Mouse (Mus musculus) layer of hippocampus, postnatal 25 days (tissue): ENCODE results near the gene L3mbtl4. TPM values are rescaled to one million over a fixed set of nuclear protein-coding genes. Genes with fewer than 3 reads are reported as not detected.

ENCODE experiments used
- DNase-seq, 2 experiments: peaks; one replicate each; pipeline ENCODE4 v3.0.0; 2022; ENCODE audit warnings: mixed read lengths in 2 of 2, low spot score in 1 of 2; ENCODE audit errors: extremely low spot score in 1 of 2
- total RNA-seq, 2 experiments: library from RNA; stranded (reverse); gene quantifications; 2 replicates each; pipeline ENCODE4 v1.2.3; 2021

L3mbtl4 gene
- total RNA-seq, 2 experiments from 2014 or later: 0.54 to 0.73 TPM

DNA sequence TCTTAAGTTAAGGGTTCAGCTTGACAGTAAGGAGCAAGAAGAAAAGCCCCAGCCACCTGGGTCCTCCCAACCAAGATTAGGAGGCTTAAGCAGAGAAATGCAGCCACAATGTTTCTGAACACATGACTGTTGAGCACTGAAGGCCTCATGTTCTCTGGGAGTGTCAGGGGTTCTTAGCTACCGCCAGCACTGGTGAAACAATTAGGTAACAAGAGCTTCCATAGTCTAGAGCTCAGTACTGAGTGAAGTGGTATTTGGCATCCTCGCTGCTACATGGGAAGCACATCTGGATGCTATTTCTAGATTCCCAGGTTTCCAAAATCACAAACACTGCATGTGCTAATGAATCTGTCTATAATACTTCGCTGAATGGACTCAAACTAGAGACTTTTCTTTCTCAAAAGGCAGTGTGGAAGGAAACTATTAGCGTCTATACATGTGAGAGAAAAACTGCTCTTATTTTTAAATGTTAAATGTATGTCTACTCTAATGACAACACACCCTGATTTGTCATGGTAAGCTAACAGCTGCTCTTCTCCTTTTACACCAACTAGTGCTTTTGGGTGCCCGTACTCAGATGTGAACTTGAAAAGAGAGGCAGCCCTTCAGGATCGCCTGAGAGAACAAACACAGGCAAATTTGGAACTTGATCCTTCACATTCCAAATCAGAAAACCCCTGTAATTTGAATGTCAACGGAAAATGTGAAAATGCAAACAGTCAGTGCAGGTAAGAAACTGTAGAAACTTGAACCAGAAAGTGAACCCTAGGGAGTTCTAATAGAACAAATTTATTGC is 356.2 kb downstream of the L3mbtl4 start:
- DNase-seq: no peak

DNA sequence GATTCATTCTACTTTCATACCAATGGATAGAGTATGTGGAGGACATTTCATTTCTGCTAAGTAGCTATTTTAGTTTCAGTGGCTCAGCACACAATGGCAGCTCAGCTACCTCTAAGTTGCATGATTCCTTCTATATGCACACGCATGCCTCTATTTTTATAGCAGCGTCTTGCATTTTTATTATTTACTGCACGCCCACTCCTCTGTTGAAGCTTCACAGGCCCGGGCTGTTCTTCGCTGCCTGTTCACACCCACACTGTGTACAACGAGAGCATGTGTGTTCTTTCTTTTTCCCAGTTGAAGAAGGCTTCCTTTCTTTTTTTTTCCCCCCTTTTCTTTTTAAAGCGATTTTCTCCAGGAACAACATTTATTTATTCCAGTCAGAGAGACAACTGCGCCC is 357.8 kb downstream of the L3mbtl4 start:
- DNase-seq: no peak

DNA sequence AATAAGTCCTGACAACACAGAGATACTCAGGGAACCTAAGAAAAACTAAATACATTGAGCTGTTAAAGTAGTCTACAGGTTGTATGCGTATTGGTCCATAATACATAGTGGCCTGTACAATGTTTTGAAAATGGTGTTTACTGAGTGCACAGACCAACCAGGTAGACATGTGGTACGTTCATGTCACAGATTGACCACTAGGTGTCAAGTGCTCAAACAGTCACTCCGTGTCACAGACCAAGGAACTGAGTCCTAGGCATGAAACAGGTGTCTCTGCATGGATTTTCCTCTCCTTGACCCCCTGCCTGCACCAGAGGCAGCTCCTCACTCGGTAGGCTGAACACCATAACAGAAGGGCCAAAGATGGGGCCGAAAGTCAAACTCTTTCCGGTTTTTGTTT is 366.6 kb downstream of the L3mbtl4 start:
- DNase-seq: no peak

DNA sequence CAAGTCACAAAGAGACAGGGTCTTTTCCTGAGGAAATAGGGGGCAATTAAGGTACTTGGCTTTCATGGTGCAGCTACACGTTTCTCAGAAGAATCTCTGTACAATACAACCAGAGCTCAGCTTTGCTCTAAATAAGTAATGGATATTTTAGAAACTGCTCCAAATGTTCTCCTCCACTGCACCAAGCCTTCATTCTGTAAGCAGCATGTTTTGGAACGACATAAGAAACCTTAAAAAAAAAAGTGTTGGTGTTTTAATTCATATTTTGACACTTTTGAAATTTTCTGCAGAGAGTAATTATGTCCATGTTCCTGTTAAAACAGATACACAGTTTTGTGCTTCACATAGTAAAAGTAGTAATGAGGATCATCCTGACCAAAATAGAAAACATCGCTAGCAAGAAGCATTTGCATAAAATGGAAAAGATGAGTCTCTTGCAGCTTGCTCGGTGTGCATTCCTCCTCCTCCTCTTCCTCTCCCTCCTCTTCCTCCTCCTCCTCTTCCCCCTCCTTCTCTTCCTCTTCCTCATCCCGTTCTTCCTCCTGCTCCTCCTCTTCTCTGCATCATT is 369.0 kb downstream of the L3mbtl4 start:
- DNase-seq: no peak

DNA sequence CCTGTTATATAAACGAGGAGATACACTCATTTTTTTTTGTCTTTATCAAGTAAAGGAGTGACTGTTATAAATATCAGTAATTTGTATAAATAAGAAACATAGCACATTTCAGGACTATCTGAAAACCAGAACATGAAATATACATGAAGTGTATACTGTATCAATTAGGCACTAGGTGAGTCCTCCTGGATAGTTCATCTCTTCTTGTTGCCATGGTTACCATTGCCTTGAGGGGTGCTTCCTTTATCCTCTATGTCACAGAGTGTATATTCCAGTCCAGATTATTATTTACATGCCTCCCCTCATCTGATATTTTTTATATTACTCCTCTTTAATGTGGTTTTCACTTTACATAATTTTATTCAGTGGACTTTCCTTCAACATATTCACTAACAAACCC is 392.9 kb downstream of the L3mbtl4 start:
- DNase-seq: no peak

DNA sequence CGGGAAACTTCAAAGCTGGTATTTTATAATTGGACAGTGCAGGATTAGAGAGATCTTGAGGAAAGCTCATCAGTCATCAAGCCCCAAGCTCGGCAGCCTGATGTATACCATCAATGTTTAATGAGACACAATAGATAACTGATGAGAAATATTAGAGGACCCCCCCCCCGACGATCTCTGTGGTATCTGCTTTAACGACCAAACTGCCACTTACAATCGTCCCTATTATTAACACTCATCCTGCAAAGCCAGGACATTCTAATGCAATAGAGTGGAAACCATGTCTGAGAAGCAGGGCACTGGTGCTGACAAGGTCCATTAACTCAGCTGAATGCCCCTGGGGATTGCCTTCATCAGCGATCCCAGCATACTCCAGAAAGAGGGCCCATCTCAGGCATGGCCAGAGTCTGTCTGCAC is 398.5 kb downstream of the L3mbtl4 start:
- no peak for DNase-seq

DNA sequence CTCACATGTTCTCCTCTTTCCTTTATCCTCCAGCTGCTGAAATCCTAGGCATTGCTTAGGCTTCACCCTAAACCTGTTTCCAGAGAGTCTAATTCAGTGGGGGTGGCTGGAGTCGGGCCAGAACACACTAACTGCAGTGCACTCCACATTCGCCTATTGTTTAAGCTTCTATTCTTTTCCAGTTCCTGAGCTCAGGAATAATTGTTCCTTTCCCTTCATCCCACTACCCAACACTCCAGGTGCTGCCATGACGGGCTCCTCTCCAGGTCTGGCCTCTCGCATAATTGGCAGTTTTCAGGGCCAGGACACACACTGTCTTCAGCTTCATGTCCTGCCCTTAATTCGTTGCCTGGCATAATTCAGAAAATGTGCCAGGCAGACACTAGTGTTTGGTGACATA is 437.1 kb downstream of the L3mbtl4 start:
- peak in 1 of 2 experiments; percentile 5 for DNase-seq

DNA sequence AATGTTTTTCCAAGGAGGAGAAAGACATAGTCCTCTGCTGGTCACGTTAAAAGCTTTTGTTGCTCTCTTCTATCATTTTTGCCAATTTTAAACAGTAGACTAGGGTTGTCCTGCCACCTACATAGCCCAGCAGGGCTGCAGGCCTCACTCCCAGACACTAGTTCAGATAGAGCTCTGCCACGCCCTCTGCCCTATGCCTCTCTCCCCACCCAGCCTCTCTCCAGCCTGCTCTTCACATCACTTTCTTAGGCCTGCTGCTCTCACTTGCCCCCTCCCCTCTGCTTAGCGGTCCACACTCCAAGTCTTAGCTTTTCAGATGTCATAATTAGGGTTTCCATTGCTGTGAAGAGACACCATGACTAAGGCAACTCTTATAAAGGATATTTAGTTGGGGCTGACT is 437.8 kb downstream of the L3mbtl4 start:
- DNase-seq: no peak

DNA sequence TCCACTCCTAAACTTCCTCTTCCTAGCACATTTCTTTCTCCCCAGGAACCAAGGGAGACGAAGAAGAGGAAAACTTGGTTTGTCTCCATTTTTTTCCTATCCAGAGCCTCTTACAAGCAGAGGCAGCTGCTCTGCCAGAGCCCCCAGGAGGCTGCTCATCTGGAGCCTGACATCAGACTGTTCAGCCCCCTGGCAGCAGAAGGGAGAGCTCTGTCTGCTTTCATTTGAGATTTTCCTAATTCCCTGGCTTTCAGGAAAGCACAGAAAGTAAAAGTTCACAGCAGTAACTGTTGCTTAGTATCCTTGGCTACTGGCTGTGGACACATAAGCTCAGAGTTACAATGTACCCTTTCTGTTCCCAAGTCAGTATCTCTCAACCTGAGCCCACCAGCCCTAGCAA is 474.7 kb downstream of the L3mbtl4 start:
- DNase-seq: no peak

DNA sequence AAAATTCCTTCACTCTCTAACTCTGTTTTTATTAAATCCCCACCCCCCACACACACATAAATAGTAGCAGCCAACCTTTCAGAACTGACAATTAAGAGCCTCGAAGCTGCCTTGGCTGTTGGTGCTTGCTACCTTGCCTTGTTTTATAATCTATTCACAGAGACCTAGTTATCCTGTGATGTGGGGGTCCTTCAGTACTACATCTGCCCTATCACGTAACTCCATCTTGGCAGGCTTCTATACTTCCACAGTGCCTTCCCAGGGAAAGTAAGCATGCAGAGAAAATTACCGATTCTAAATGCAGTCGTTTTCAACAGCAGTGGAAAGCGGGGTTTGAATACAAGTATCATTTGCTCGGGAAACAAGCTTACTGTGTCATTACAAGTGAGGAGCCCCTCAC is 476.9 kb downstream of the L3mbtl4 start:
- no peak for DNase-seq

DNA sequence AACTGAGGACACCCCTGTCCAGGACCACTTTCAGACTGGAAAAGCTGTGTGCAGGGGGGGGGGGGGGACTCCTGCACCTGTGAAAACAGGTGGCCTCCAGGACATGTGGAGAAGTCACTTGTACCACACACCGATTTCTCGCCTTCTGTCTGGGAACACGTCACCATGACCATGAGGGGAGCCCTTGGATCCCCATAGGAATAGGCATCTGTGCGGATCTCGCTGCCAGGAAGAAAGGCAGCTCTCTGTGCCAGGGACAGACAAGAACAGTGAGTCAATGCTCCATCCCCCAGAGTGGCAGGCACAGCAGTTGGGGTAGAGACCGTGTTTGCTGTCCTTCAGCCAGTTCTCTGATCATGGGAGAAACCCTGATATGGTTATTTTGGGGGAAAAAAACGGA is 479.5 kb downstream of the L3mbtl4 start:
- DNase-seq: peak; percentile 21 to 24

DNA sequence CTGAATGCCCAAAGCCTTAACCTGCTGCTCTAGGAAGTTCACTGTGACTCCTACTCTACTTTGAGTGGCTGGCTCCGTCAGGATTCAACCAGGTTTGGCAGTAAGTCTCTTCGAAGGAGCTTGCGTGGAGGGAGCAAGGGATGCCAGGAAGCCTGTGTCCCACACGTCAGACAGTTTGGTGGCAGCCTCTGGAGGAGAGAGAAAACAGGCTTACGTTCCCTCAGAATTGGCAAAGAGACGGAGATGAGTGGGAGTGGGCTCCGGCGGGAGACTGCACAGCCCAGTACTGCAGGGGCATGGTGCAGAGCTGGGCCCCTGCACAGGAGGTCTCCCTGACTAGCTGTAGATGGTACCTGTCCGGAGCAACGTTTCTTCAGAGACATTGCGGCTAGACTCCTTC is 481.2 kb downstream of the L3mbtl4 start:
- no peak for DNase-seq

DNA sequence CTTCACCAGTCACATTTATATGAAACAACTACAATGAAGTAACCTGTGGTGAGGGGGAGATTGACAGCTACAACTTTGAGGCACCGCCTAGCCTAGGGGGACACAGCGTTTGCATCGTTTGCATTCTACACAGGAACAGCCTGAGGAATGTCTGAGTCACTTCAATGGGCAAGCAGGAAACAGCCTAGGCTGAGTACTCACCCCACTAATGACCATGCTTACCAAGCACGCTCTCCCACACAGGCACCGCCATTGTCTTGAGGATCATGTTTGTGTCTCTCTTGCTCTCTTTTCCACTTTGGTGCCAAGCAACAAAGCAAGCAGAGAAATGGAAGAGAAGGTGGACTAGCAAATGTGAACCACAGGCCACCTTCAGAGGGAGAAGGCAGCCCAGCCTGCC is 484.8 kb downstream of the L3mbtl4 start:
- no peak for DNase-seq

DNA sequence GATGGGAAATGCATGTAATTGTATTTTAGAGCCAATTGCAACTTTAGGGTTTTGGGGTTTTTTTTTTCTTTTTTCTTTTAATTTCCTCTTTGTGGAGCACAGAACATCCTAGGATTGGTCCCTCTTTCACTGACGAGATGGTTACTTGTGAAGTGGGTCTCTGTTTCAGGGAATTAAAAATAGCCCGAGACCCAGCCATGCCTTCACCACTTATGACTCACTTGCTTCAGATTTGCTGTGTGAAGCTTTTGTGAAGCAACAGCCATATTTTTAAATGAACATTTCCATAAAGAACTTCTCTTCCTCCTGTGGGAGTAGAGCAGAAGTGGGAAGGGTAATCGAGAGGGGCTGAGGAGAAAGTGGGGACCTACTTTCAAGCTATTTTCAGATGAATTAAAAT is 485.3 kb downstream of the L3mbtl4 start:
- DNase-seq: no peak

DNA sequence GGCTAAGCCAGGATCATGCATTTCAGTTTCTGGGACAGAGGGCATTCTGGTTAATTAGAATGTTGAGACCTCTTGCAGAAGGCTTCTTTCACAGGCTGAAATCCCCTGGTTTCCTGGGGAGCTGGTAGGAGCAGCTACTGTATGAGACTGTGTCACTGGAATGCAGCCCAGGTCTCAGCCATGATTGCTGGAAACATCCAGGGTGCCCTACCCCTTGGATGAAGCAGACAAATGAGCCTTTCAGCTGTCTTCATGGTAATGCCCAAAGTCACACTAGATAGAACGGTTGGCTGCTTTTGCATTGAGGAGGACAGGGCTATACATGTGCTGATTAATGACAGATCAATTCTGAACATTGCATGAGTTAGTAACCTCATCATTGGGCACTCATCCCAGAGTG is 486.4 kb downstream of the L3mbtl4 start:
- no peak for DNase-seq

DNA sequence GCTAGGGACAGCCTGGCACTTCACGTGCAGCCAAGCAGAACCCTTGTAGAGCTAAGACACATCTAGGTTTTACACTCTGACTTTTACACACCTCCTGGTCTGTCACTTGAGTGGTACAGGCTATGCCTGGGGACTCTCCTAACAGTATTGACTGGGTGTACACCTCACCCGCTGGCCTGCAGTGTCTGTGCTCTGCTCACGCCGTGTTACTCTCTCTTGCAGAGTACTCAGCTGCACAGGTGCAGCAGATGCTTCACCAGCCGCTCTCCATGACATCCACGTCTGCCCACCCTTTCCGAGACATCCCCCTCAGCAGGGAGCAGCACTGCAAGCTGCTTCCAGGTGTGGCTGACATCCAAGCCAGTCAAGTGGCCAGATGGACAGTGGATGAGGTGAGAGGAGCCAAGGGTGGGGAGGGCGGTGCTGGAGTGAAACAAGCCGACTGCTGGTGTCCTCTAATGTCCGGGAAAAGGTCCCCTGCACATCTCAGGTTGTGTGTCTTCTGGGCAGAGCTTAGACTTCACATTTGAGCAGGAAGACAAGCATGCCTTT is 490.8 kb downstream of the L3mbtl4 start:
- DNase-seq: no peak

DNA sequence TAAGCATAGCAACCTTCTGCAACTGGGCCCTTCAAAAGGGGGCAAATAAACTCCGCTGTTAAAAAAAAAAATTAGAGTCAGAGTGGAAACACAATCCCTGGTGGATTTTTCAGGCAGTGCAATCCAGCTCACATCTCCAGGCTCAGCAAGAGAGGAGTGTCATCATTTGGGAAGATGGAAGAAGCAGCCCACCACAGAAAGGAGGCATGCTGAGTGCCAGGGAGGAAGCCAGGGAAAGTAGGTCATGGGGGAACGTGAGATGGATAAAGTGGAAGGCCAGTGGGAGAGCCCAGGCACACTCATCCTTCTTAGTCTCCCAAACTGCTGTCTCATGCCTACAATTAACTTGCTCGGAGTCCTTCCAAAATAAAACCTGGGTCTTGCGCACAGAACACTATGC is 496.0 kb downstream of the L3mbtl4 start:
- no peak for DNase-seq

DNA sequence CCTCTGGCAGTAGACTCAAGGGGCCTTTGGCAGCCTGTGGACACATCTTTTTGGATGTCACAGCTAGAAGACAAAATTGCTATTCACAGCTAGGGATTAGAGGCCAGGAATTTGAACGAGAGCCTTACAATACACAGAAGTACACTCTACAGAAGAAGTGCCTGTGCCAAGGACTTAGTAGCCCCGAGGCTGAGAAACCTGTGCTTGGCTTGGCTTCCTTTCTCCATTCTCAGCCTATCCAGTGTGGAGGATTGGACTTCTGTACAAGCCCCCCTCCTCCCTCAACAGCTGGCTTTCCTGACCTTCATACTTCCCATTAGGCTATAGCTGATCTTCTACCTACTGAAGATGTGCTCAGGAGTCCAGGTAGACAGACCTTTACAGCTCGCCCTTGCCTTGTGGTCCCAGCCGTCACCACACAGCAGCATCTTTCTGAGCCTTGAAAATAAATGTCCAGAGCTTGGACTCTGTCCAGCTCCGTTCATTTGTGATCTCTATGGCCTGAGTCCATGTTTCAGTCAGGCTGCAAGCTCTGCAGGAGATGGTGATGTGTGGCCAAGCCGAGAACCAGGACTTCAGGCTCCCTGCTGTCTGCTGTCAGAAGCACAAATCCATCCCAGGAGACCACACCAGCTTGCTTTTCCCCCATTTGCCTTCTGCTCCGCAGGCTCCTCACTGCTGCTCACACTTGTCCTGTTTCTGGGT is 497.6 kb downstream of the L3mbtl4 start:
- no peak for DNase-seq

DNA sequence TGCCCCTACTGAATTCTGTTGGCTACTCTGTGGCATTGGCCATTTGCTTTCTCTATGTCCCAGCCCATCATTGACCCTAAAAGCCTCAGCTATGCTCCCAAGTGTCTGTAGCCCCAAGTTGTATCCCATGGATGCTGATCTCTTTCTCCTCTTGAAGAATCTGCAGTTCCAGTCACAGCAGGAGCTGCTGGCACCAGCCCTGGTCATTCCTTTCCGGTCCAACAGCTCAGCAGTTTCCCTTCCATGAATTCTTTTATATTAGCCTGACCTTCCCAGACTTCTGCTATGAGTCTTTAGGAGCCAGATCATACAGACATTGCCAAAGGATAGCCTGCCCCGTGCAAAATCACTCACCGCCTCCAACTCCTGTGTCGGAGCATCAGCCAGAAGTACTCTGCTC is 520.1 kb downstream of the L3mbtl4 start:
- DNase-seq: no peak

DNA sequence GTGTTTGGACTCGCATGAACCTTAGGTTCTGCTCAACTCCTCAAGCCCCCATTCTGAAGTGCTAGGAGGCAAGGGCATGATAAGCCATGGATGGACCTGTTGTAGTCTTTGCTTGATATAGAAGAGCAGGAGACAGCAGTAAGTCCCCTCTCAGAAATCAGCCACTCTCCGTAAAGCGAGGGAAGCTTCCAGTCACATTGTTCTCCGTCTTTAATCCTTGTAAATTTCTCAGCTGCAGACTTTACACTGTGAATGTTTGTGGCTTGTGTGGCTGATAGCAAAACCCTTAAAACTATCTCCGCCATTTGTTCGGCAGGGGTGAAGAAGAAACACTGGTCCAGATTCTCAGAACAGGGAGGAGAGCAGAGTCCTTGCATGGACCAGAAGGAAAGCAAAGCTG is 552.7 kb downstream of the L3mbtl4 start, which contains the start of gene Tmem200c:
TSS of gene Tmem200c (plus strand) at position 301 of the 400 bp plus-strand sequence.
- DNase-seq: no peak
